Mouse (Mus musculus) embryonic facial prominence, embryonic 10.5 days (tissue): ENCODE data around the gene Gm867. TPM values are rescaled to one million over a fixed set of nuclear protein-coding genes. Genes with fewer than 3 reads are reported as not detected.

ENCODE experiments used
- DNase-seq: peaks from one replicate; pipeline ENCODE4 v3.0.0-alpha.2; 2017; ENCODE audit warnings: low spot score
- H3K27ac ChIP-seq: fragments of 300-500 bp; sonication (generic); replicated peaks from 2 replicates; pipeline ENCODE4 v1.5.1; 2016; ENCODE audit warnings: mild to moderate bottlenecking
- H3K27me3 ChIP-seq: fragments of 300-500 bp; sonication (generic); replicated peaks from 2 replicates; pipeline ENCODE4 v1.6.1; 2016; ENCODE audit warnings: low read depth, mild to moderate bottlenecking; ENCODE audit not compliant: poor library complexity, severe bottlenecking
- H3K36me3 ChIP-seq: fragments of 300-500 bp; sonication (generic); replicated peaks from 2 replicates; pipeline ENCODE4 v1.6.1; 2016; ENCODE audit warnings: mild to moderate bottlenecking, moderate library complexity
- H3K4me1 ChIP-seq: fragments of 300-500 bp; sonication (generic); 2 replicates; pipeline ENCODE4 v1.6.1; 2016
- H3K4me3 ChIP-seq: fragments of 300-500 bp; sonication (generic); 2 replicates; pipeline ENCODE4 v1.5.1; 2016; ENCODE audit warnings: mild to moderate bottlenecking, moderate library complexity
- H3K9me3 ChIP-seq: fragments of 300-500 bp; sonication (generic); 2 replicates; pipeline ENCODE4 v1.6.1; 2016; ENCODE audit warnings: mild to moderate bottlenecking
- WGBS: fragments of 180-500 bp; shearing (Covaris S2); methylation state at CpG from one replicate; pipeline ENCODE4 v1.1.7; 2016; 5-methylcytosine and 5-hydroxymethylcytosine counted together
- polyA plus RNA-seq: library from polyadenylated mRNA; unstranded; fragments of >200 nt; fragmentation: Nextera tagmentation; extraction: Ambion mirVana; gene quantifications from 2 replicates; pipeline ENCODE4 v1.2.1, GENCODE M21; 2016

The Gm867 gene
- polyA plus RNA-seq, 1 experiment from 2014 or later, result 0.56 TPM

GRCm38 (mm10) chr10:75945213-75945612 is 4.7 kb upstream of the Gm867 start:
- no peaks in the 10 kb centered on the region for H3K9me3 ChIP-seq
- DNase-seq, result no peak
- no peaks in the 10 kb centered on the region for H3K36me3 ChIP-seq
- 94% methylated on average over 7 of the region's 7 CpGs for whole genome bisulfite sequencing
- H3K27me3 ChIP-seq, result peaks cover 32% of the 10 kb centered on the region
- H3K4me1 ChIP-seq, result peaks cover 22% of the 10 kb centered on the region
- H3K27ac ChIP-seq, result no peak overlapping the region
- no peak overlapping the region for H3K4me3 ChIP-seq

- no peak for DNase-seq
These were observed 3.7 kb upstream of the Gm867 start for GRCm38 (mm10) chr10:75944066-75944772.

GRCm38 (mm10) chr10:75942736-75943477 is 2.4 kb upstream of the Gm867 start, which contains the start of gene Vpreb3:
Gene Vpreb3, plus strand, starts transcription at chr10:75943057.
- Histone ChIP-seq H3K27ac (no peak within 1 kb of the TSS), H3K4me3 (no peak within 1 kb of the TSS), H3K9me3 (no peaks in the 10 kb centered on the region), H3K27me3 (peaks cover 35% of the 10 kb centered on the region), H3K4me1 (peaks cover 18% of the 10 kb centered on the region), H3K36me3 (no peaks in the 10 kb centered on the region)
- 81% methylated on average over 15 of the region's 15 CpGs for WGBS
- DNase-seq, result no peak

More at GRCm38 (mm10) chr10:75944066-75944772, 3.7 kb upstream of the Gm867 start:
- Histone ChIP-seq H3K36me3 (no peaks in the 10 kb centered on the region), H3K27ac (no peak overlapping the region), H3K4me3 (no peak overlapping the region), H3K9me3 (no peaks in the 10 kb centered on the region), H3K27me3 (peaks cover 33% of the 10 kb centered on the region), H3K4me1 (peaks cover 18% of the 10 kb centered on the region)
- WGBS, result 30% methylated on average over 11 of the region's 11 CpGs

GRCm38 (mm10) chr10:75941042-75941824 is 761 bp upstream of the Gm867 start:
- Histone ChIP-seq H3K27ac (no peak overlapping the region), H3K27me3 (peaks cover 52% of the 10 kb centered on the region), H3K36me3 (no peaks in the 10 kb centered on the region), H3K4me3 (no peak overlapping the region), H3K4me1 (peaks cover 28% of the 10 kb centered on the region), H3K9me3 (no peaks in the 10 kb centered on the region)
- WGBS, result 69% methylated on average over 9 of the region's 9 CpGs
- DNase-seq, result no peak

- H3K27me3 ChIP-seq, result peaks cover 68% of the 10 kb centered on the region
- H3K4me1 ChIP-seq, result peaks cover 41% of the 10 kb centered on the region
- no peak for DNase-seq
These were observed 814 bp downstream of the Gm867 start for GRCm38 (mm10) chr10:75939481-75940234.

GRCm38 (mm10) chr10:75937851-75938643 is 2.4 kb downstream of the Gm867 start:
- H3K9me3 ChIP-seq, result no peaks in the 10 kb centered on the region
- 51% methylated on average over 10 of the region's 10 CpGs for WGBS
- no peaks in the 10 kb centered on the region for H3K36me3 ChIP-seq
- no peak for DNase-seq
- no peak overlapping the region for H3K27ac ChIP-seq
- H3K4me1 ChIP-seq, result peaks cover 36% of the 10 kb centered on the region
- H3K27me3 ChIP-seq, result peaks cover 82% of the 10 kb centered on the region
- H3K4me3 ChIP-seq, result no peak overlapping the region

More at GRCm38 (mm10) chr10:75939481-75940234, 814 bp downstream of the Gm867 start:
- Histone ChIP-seq H3K27ac (no peak overlapping the region), H3K9me3 (no peaks in the 10 kb centered on the region), H3K4me3 (0 out of 2 replicates have a peak overlapping the region, but pooled peaks have one; percentile 22), H3K36me3 (no peaks in the 10 kb centered on the region)
- 42% methylated on average over 9 of the region's 9 CpGs for WGBS

- H3K4me1 ChIP-seq, result peaks cover 45% of the 10 kb centered on the region
These were observed 3.4 kb downstream of the Gm867 start for GRCm38 (mm10) chr10:75936909-75937667.

GRCm38 (mm10) chr10:75935680-75936541 is 4.6 kb downstream of the Gm867 start, which contains the start of gene Mmp11:
Gene Mmp11, minus strand, starts transcription at chr10:75936496.
- H3K36me3 ChIP-seq, result no peaks in the 10 kb centered on the region
- H3K4me1 ChIP-seq, result peaks cover 57% of the 10 kb centered on the region
- H3K4me3 ChIP-seq, result peak within 1 kb of the TSS; percentile 71
- H3K9me3 ChIP-seq, result no peaks in the 10 kb centered on the region
- DNase-seq, result peak; percentile 84
- peaks cover 95% of the 10 kb centered on the region for H3K27me3 ChIP-seq
- WGBS, result 2% methylated on average over 51 of the region's 51 CpGs
- H3K27ac ChIP-seq, result no peak within 1 kb of the TSS

More at GRCm38 (mm10) chr10:75936909-75937667, 3.4 kb downstream of the Gm867 start:
- Histone ChIP-seq H3K27me3 (peaks cover 83% of the 10 kb centered on the region), H3K27ac (no peak overlapping the region), H3K36me3 (no peaks in the 10 kb centered on the region), H3K4me3 (no peak overlapping the region), H3K9me3 (no peaks in the 10 kb centered on the region)
- DNase-seq, result no peak
- whole genome bisulfite sequencing, result 32% methylated on average over 18 of the region's 18 CpGs

GRCm38 (mm10) chr10:75934991-75935390 is 5.5 kb downstream of the Gm867 start:
- H3K36me3 ChIP-seq, result no peaks in the 10 kb centered on the region
- 75% methylated on average over 1 of the region's 1 CpGs for WGBS
- no peak for DNase-seq
- no peak overlapping the region for H3K27ac ChIP-seq
- H3K27me3 ChIP-seq, result peaks cover 96% of the 10 kb centered on the region
- peak overlapping the region; percentile 71 for H3K4me3 ChIP-seq
- no peaks in the 10 kb centered on the region for H3K9me3 ChIP-seq
- H3K4me1 ChIP-seq, result peaks cover 58% of the 10 kb centered on the region

- H3K9me3 ChIP-seq, result no peaks in the 10 kb centered on the region
- no peak for DNase-seq
- H3K27ac ChIP-seq, result peak within 1 kb of the TSS; percentile 87
- H3K4me1 ChIP-seq, result peaks cover 55% of the 10 kb centered on the region
- peaks cover 93% of the 10 kb centered on the region for H3K27me3 ChIP-seq
- H3K36me3 ChIP-seq, result peaks cover 6% of the 10 kb centered on the region
- H3K4me3 ChIP-seq, result peak within 1 kb of the TSS; percentile 74
- 22% methylated on average over 6 of the region's 6 CpGs for WGBS
These were observed 7.6 kb downstream of the Gm867 start, which contains the start of gene Chchd10 for GRCm38 (mm10) chr10:75932891-75933290. Gene Chchd10, plus strand, starts transcription at chr10:75933130.
